Mouse (Mus musculus): Measurements from ENCODE around the gene Ddx47.

Gene Ddx47

GRCm38 (mm10) chr6:135011048-135011733 is at the start of gene Ddx47:
Ddx47 (plus strand) TSS chr6:135011612.
- DNase-seq, result peak; percentile 97

- DNase-seq, result no peak
These were observed 49.4 kb upstream of the Ddx47 start for GRCm38 (mm10) chr6:134961858-134962517.

DNA sequence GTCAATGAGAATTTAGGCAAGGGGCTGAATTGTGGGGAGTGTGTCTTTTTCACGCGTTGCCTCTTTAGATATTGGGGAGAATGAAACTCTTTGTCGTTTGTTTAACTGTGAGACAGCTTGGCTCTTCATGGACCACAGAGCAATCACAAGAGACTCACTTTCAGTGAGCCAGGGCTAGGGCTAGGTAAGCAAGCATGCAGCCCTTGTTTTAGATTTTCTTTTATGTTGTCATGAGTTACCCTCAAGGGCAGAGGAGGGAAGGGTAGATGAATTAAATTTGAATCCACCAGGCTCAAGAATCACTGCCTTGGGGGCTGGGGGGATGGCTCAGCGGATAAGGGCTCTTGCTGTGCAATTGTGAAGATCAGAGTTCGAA is 48.9 kb upstream of the Ddx47 start:
- DNase-seq, result no peak

DNA sequence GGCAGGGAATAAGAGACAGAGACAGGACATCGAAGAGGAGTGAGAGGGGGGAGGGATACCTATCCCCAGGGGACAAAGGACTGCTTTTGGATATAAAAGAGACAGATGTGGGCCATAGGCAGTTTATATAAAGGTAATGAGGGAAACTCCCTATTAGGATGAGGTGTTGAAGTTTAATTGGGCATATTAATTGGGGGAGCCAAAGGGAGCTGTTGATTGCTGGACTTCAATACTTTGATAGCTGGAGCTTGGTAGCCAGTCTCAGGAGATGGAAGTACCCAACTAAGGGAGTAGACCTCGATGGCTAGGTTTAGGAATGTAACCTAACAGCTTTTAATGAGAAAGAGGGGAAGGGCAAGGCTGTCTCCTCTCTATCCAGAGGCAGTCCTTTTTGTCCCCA is 47.5 kb upstream of the Ddx47 start:
- no peak for DNase-seq

- DNase-seq, result peak; percentile 48
These were observed 44.7 kb upstream of the Ddx47 start for GRCm38 (mm10) chr6:134966681-134967080.

DNA sequence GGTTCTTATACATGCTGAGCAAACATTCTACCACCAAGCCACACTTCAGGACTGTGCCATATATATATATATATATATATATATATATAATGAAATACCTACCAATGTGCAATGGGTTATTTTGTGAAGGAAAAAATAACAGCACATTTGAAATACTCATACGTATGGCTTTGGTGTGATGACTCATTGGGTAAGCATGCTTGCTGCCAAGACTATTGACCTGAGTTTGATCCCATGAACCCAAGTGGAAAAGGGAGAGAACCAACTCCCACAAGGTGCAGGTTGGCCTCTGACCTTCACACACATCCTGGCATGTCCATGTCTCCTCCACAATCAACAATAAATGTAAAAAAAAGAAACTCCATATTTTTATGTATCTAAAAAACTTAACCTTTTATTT is 43.1 kb upstream of the Ddx47 start:
- no peak for DNase-seq

DNA sequence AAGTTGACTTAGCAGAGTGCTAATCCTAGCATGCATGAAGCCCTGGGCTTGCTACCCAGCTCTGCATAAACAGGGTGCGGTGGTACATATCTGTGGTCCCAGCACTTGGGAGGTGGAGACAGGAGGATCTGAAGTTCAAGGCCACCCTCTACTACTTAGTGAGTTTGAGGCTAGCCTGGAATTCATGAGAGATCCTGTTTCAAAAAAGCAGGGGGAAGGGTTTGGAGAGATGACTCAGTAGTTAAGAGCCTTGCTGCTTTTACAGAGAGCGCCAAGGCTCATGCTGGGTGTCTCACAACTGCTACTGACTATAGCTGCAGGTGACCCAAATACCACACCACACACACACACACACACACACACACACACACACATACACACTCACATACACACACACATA is 41.9 kb upstream of the Ddx47 start:
- DNase-seq, result no peak

- no peak for DNase-seq
These were observed 39.3 kb upstream of the Ddx47 start for GRCm38 (mm10) chr6:134972096-134972495.

DNA sequence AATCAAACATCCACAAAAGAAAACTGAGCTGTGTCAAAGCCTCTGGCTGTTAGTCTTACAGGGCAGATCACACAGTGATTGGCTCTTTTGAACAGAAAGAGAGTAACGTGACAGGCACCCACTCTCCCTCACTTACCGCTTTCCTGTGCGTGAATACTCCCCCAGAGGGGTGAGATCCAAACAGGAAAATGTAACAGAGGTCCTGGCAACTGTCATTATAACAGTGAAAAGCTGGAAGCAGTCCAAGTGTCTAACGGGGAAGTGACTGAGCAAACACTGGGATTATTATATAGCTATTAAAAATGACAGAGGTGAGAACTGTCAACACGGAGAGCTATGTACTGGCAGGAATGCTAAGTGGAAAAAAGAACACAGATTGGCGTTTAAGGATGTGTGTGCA is 34.8 kb upstream of the Ddx47 start:
- DNase-seq, result no peak

DNA sequence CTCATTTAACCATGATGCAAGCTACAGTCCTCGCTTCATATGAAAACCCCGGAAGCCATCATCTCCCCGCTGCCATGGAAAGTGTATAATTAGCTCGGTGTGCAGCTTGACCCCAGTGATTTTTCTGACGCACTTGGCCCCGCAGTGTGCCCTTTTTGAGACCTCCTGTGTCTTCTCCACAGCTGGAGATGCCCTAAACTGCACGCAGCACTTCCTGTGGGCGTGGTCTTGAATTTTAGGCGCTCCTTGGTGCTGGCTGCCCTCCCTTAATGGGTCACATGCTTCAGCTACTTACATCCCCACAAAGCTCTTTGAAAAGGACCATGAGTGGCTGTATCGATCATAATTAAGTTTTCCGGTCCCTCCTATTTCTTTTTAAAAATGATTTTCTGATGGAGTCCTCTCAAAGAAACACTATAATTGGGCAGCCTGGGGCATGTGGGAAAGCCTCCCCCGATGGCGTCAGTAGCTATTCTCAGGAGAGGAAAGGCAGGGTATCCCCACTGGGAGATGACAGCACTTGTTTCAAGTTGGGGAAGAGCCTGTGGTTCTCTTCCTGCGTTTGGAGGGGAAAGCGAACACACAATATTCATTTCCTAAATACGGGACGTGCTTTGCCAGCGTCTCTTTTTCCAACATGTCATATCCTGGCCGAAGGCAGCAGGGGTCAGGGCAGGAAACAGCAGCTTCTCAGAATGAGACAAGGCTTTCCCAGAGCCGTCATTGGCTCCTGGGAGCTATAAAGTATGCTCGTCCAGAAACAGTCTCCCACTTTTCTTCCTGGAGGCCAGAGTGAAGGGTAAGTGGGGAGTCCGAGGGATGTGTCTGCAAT is 30.0 kb upstream of the Ddx47 start, which contains the start of gene Apold1:
Gene Apold1, plus strand, starts transcription at position 488 of the 832 bp plus-strand sequence.
- peak; percentile 76 for DNase-seq

DNA sequence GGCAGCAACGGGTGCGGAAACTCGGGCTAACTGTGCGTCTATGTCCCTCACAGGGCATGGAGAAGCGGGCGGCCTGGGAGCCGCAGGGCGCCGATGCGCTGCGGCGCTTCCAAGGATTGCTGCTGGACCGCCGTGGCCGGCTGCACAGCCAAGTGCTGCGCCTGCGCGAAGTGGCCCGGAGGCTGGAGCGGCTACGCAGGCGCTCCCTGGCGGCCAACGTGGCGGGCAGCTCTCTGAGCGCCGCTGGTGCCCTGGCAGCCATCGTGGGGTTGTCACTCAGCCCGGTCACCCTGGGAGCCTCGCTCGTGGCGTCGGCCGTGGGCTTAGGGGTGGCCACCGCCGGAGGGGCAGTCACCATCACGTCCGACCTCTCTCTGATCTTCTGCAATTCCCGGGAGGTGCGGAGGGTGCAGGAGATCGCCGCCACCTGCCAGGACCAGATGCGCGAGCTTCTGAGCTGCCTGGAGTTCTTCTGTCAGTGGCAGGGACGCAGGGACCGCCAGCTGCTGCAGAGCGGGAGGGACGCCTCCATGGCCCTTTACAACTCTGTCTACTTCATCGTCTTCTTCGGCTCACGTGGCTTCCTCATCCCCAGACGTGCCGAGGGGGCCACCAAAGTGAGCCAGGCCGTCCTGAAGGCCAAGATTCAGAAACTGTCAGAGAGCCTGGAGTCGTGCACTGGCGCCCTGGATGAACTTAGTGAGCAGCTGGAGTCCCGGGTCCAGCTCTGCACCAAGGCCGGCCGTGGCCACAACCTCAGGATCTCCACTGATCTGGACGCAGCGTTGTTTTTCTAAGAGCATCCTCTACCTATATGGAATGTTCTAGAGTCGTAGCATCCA is 27.7 kb upstream of the Ddx47 start:
- peak; percentile 92 for DNase-seq

- DNase-seq, result peak; percentile 57
These were observed 26.7 kb upstream of the Ddx47 start for GRCm38 (mm10) chr6:134984748-134985147.

GRCm38 (mm10) chr6:134988377-134988776 is 23.0 kb upstream of the Ddx47 start:
- no peak for DNase-seq

- DNase-seq, result no peak
These were observed 20.7 kb upstream of the Ddx47 start for GRCm38 (mm10) chr6:134990674-134991073.

GRCm38 (mm10) chr6:134994031-134994651 is 17.3 kb upstream of the Ddx47 start:
- DNase-seq, result no peak

GRCm38 (mm10) chr6:134994985-134995384 is 16.4 kb upstream of the Ddx47 start:
- DNase-seq, result no peak

GRCm38 (mm10) chr6:134996918-134997317 is 14.5 kb upstream of the Ddx47 start:
- DNase-seq, result peak; percentile 38

DNA sequence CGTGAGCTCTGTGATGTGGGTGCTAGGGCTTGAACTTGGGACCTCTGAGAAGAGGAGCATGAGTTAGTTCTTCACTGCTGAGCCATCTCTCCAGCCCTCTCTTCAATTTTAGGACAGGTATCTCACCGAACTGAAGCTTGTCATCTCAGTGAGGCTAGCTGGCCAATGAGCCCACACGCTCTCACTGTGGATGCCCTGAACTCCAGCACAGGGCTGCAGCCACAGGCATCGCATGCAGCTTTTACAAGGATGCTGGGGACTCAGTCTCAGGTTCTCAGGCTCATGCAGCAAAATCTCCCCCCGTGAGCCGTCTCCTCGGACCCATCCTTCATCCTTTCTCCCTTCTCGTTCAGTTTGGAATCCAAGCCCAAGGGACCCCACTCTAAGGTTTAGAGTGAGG is 13.3 kb upstream of the Ddx47 start:
- no peak for DNase-seq

DNA sequence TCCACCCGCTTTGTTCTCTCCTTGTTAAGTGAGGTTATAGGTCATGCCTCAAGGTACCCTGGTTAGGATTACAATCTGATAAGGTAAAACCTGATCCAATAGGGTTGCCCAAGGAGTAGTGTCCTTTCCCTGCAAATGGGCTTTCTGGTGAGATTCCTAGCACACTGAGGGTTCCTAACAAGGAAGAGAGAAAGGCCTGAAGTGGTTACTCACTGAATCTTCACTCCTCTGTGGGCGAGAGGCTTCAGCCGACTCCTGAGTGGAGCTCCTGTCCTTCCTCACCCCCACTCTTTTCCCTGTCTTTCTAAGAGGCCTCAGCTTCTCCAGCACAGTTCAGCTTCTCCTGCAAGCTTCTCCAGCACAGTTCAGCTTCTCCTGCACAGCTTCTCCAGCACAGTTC is 12.6 kb upstream of the Ddx47 start:
- no peak for DNase-seq

- no peak for DNase-seq
These were observed 11.1 kb upstream of the Ddx47 start for GRCm38 (mm10) chr6:135000272-135000671.

DNA sequence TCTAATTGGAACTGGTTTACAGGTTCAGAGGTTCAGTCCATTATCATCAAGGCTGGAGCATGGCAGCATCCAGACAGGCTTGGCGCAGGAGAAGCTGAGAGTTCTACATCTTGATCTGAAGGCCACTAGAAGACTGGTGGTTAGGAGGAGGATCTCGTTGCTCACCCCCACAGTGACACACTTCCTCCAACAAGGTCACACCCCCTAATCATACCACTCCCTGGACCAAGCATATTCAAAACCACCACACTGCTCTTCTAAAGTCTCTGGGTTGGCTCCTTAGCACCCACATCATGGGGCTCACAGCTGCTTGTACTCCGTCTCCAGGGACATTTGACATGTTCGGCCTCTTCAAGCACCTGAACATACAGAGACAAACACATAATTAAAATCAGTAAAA is 9.4 kb upstream of the Ddx47 start:
- no peak for DNase-seq

DNA sequence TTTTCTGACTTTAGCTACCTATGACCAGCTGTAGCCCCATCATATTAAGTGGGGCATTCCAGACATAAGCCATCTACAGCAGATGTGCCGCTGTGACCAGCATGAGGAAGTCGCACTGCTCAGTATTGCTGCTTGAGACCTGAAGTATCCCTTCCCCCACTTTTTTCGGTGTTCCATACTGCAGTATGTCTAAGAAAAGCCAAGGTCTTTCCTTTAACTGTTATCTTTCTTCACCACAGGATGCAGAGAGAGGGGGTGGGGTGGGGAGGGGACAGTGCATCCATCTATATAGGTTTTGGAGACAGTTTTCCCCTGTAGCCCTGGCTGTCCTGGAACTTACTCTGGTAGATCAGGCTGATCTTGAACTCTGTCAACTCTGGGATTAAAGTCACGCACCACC is 5.0 kb upstream of the Ddx47 start:
- DNase-seq, result no peak
